Mouse (Mus musculus) kidney, embryonic 16.5 days (tissue): ENCODE data around the gene Cyp4v3. TPM values are rescaled to one million over a fixed set of nuclear protein-coding genes. Genes with fewer than 3 reads are reported as not detected.

Experiments
- ATAC-seq: fragments of 200-750 bp; cut with Nextera tagmentation; 2 replicates; pipeline ENCODE4 v1.8.0; 2017; ENCODE audit warnings: moderate TSS enrichment; ENCODE audit not compliant: low FRiP score, low TSS enrichment
- H3K27ac ChIP-seq: fragments of 300-500 bp; sonication (generic); 2 replicates; pipeline ENCODE4 v1.5.1; 2014; ENCODE audit warnings: low read length
- H3K27me3 ChIP-seq: fragments of 300-500 bp; sonication (generic); 2 replicates; pipeline ENCODE4 v1.6.1; 2014; ENCODE audit warnings: low read length, control low read depth, mixed read lengths; ENCODE audit not compliant: insufficient read depth
- H3K36me3 ChIP-seq: fragments of 300-500 bp; sonication (generic); 2 replicates; pipeline ENCODE4 v1.6.1; 2014; ENCODE audit warnings: low read length, control low read depth, mixed read lengths; ENCODE audit not compliant: insufficient read depth
- H3K4me1 ChIP-seq: fragments of 300-500 bp; sonication (generic); 2 replicates; pipeline ENCODE4 v1.6.1; 2014; ENCODE audit warnings: low read length, control low read depth, mixed read lengths; ENCODE audit not compliant: insufficient read depth
- H3K4me2 ChIP-seq: fragments of 300-500 bp; sonication (generic); replicated peaks from 2 replicates; pipeline ENCODE4 v1.6.1; 2014; ENCODE audit warnings: low read depth, low read length
- H3K4me3 ChIP-seq: fragments of 300-500 bp; sonication (generic); 2 replicates; pipeline ENCODE4 v1.5.1; 2014; ENCODE audit warnings: mild to moderate bottlenecking, low read length
- H3K9ac ChIP-seq: fragments of 300-500 bp; sonication (generic); replicated peaks from 2 replicates; pipeline ENCODE4 v1.6.1; 2014; ENCODE audit warnings: low read length
- H3K9me3 ChIP-seq: fragments of 300-500 bp; sonication (generic); 2 replicates; pipeline ENCODE4 v1.6.1; 2016; ENCODE audit warnings: low read length, control low read depth
- WGBS: fragments of 180-500 bp; shearing (Covaris S2); extraction: QIAGEN DNeasy Blood & Tissue Kit; methylation state at CpG from one replicate; pipeline ENCODE4 v1.1.7; 2014; 5-methylcytosine and 5-hydroxymethylcytosine counted together
- polyA plus RNA-seq: library from polyadenylated mRNA; unstranded; fragments of >200 nt; fragmentation: Nextera tagmentation; extraction: Ambion mirVana; gene quantifications from 2 replicates; pipeline ENCODE4 v1.2.1, GENCODE M21; 2015

Gene Cyp4v3
- polyA plus RNA-seq, 1 experiment from 2014 or later = 1.6 TPM

GRCm38 (mm10) chr8:45324151-45324550, 8.9 kb downstream of the Cyp4v3 start:
- Histone ChIP-seq H3K9ac (no peak overlapping the region), H3K9me3 (no peaks in the 10 kb centered on the region), H3K27me3 (no peaks in the 10 kb centered on the region), H3K4me2 (no peak overlapping the region), H3K4me3 (no peak overlapping the region), H3K36me3 (no peaks in the 10 kb centered on the region), H3K4me1 (no peaks in the 10 kb centered on the region), H3K27ac (no peak overlapping the region)
- ATAC-seq = no peak
- 55% methylated on average over 4 of the region's 4 CpGs for WGBS

- H3K9ac ChIP-seq = no peak overlapping the region
- H3K4me3 ChIP-seq = no peak overlapping the region
- no peak overlapping the region for H3K4me2 ChIP-seq
- ATAC-seq = no peak
- no peaks in the 10 kb centered on the region for H3K9me3 ChIP-seq
- H3K27ac ChIP-seq = no peak overlapping the region
- H3K4me1 ChIP-seq = no peaks in the 10 kb centered on the region
- no peaks in the 10 kb centered on the region for H3K27me3 ChIP-seq
- 73% methylated on average over 2 of the region's 2 CpGs for WGBS
- no peaks in the 10 kb centered on the region for H3K36me3 ChIP-seq
Measured at GRCm38 (mm10) chr8:45321365-45321764, 11.7 kb downstream of the Cyp4v3 start.

- Histone ChIP-seq H3K36me3 (no peaks in the 10 kb centered on the region), H3K9ac (no peak overlapping the region), H3K4me1 (no peaks in the 10 kb centered on the region), H3K4me3 (no peak overlapping the region), H3K4me2 (no peak overlapping the region), H3K9me3 (no peaks in the 10 kb centered on the region), H3K27ac (no peak overlapping the region), H3K27me3 (no peaks in the 10 kb centered on the region)
- ATAC-seq = no peak
- 71% methylated on average over 1 of the region's 1 CpGs for WGBS
Measured at GRCm38 (mm10) chr8:45320930-45321329, 12.1 kb downstream of the Cyp4v3 start.

GRCm38 (mm10) chr8:45310967-45311366, 22.0 kb downstream of the Cyp4v3 start:
- no peaks in the 10 kb centered on the region for H3K4me1 ChIP-seq
- no peaks in the 10 kb centered on the region for H3K36me3 ChIP-seq
- H3K27me3 ChIP-seq = no peaks in the 10 kb centered on the region
- no peak for ATAC-seq
- 79% methylated on average over 4 of the region's 4 CpGs for WGBS
- H3K9ac ChIP-seq = no peak overlapping the region
- no peaks in the 10 kb centered on the region for H3K9me3 ChIP-seq
- no peak overlapping the region for H3K27ac ChIP-seq
- H3K4me3 ChIP-seq = no peak overlapping the region
- H3K4me2 ChIP-seq = no peak overlapping the region

- H3K27ac ChIP-seq = no peak within 1 kb of the TSS
- no peaks in the 10 kb centered on the region for H3K4me1 ChIP-seq
- H3K4me2 ChIP-seq = no peak within 1 kb of the TSS
- H3K9me3 ChIP-seq = no peaks in the 10 kb centered on the region
- no peaks in the 10 kb centered on the region for H3K27me3 ChIP-seq
- 86% methylated on average over 13 of the region's 13 CpGs for WGBS
- H3K4me3 ChIP-seq = no peak within 1 kb of the TSS
- H3K9ac ChIP-seq = no peak within 1 kb of the TSS
- ATAC-seq = no peak
- no peaks in the 10 kb centered on the region for H3K36me3 ChIP-seq
Measured at GRCm38 (mm10) chr8:45308366-45308765, 24.6 kb downstream of the Cyp4v3 start, which contains the start of gene Gm45753. Gene Gm45753, minus strand, starts transcription at chr8:45308466.

- H3K4me2 ChIP-seq = no peak overlapping the region
- no peak overlapping the region for H3K4me3 ChIP-seq
- no peaks in the 10 kb centered on the region for H3K27me3 ChIP-seq
- no peaks in the 10 kb centered on the region for H3K4me1 ChIP-seq
- H3K9me3 ChIP-seq = no peaks in the 10 kb centered on the region
- WGBS = 29% methylated on average over 1 of the region's 1 CpGs
- no peak for ATAC-seq
- H3K27ac ChIP-seq = no peak overlapping the region
- H3K9ac ChIP-seq = no peak overlapping the region
- H3K36me3 ChIP-seq = no peaks in the 10 kb centered on the region
Measured at GRCm38 (mm10) chr8:45305479-45305878, 27.5 kb downstream of the Cyp4v3 start.

- no peak for ATAC-seq
- Histone ChIP-seq H3K9me3 (no peaks in the 10 kb centered on the region), H3K4me2 (no peak overlapping the region), H3K4me1 (no peaks in the 10 kb centered on the region), H3K4me3 (no peak overlapping the region), H3K27ac (no peak overlapping the region), H3K27me3 (no peaks in the 10 kb centered on the region), H3K9ac (no peak overlapping the region), H3K36me3 (no peaks in the 10 kb centered on the region)
- 91% methylated on average over 3 of the region's 3 CpGs for WGBS
Measured at GRCm38 (mm10) chr8:45304354-45304753, 28.7 kb downstream of the Cyp4v3 start.

GRCm38 (mm10) chr8:45302390-45302789, 30.6 kb downstream of the Cyp4v3 start:
- Histone ChIP-seq H3K4me1 (no peaks in the 10 kb centered on the region), H3K9ac (no peak overlapping the region), H3K36me3 (no peaks in the 10 kb centered on the region), H3K9me3 (no peaks in the 10 kb centered on the region), H3K27ac (no peak overlapping the region), H3K27me3 (no peaks in the 10 kb centered on the region), H3K4me3 (no peak overlapping the region), H3K4me2 (no peak overlapping the region)
- ATAC-seq = no peak
- WGBS = 62% methylated on average over 8 of the region's 8 CpGs

- H3K9me3 ChIP-seq = no peaks in the 10 kb centered on the region
- H3K4me3 ChIP-seq = no peak overlapping the region
- H3K27me3 ChIP-seq = no peaks in the 10 kb centered on the region
- H3K36me3 ChIP-seq = no peaks in the 10 kb centered on the region
- no peaks in the 10 kb centered on the region for H3K4me1 ChIP-seq
- WGBS = 89% methylated on average over 6 of the region's 6 CpGs
- H3K9ac ChIP-seq = no peak overlapping the region
- no peak overlapping the region for H3K27ac ChIP-seq
- H3K4me2 ChIP-seq = no peak overlapping the region
- ATAC-seq = no peak
Measured at GRCm38 (mm10) chr8:45295276-45295675, 37.7 kb downstream of the Cyp4v3 start.

GRCm38 (mm10) chr8:45294687-45295086, 38.3 kb downstream of the Cyp4v3 start, which contains the start of gene Klkb1:
Gene Klkb1, minus strand, starts transcription at chr8:45294859.
- Histone ChIP-seq H3K4me2 (no peak within 1 kb of the TSS), H3K36me3 (no peaks in the 10 kb centered on the region), H3K4me1 (no peaks in the 10 kb centered on the region), H3K9ac (no peak within 1 kb of the TSS), H3K9me3 (no peaks in the 10 kb centered on the region), H3K27ac (no peak within 1 kb of the TSS), H3K4me3 (no peak within 1 kb of the TSS), H3K27me3 (no peaks in the 10 kb centered on the region)
- ATAC-seq = no peak
- WGBS = 83% methylated on average over 7 of the region's 7 CpGs
